Mouse (Mus musculus) spleen, postnatal 4 days (tissue): Measurements from ENCODE around the gene Clnk.

Experiments
- DNase-seq, 2 experiments: peaks; one replicate each; pipeline ENCODE4 v3.0.0; 2022; ENCODE audit warnings: low spot score in 2 of 2

Clnk gene

DNA sequence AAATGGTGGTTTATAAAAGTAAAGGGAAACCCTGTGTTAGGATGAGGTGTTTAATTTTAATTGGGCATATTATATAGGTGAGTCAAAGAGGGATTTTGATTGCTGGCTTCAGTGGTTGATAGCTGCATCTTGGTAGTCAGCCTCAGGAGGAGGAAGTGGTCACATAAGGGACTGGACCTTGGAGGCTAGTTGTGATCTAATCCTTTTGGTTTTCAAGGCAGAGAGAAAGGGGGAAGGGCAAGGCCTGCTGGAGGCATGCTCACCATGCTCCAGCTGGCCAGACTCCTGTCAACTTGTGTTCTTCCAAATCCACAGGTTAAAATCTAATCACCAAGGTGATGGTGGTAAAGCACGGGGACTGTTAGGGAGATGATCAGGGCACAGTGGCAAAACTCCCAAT, 19.0 kb downstream of the Clnk start:
- no peak for DNase-seq

DNA sequence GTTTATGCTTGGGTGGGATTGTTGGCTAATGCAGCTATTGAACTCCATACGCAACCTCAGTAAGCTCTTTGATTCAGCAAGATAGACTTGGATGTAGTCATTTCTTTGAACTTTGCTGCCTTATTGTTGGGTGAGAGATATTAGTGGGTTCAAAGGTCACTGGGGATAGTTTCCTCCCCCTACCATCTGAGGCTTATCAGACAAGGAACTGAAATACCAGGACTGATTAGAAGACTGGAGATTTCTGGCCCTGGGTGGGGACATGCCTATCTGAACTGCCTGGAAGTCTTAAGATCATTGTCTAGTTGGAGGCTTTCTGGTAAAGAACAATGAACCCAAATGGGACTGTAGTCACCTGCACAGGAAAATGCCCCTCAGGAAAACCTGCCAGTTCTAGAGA, 26.4 kb downstream of the Clnk start:
- no peak for DNase-seq

DNA sequence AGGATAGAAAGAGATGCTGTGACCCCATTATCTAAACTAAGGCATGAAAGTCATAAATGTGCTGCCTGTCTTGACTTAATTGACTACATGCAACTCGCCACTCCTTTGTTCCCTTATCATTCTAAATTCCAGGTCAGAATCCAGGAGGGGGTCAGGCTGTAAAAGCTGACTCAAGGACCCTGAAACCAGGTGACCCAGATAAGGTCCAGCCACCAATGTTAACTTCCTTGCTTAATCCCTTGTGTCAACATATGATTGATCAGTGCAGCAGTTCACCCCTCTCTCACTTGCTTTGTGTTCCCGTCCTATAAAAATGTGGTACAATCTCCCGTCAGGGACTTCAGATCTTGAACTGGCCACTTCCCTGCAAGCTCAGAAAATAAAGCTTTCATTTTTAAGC, 31.1 kb downstream of the Clnk start:
- no peak for DNase-seq

DNA sequence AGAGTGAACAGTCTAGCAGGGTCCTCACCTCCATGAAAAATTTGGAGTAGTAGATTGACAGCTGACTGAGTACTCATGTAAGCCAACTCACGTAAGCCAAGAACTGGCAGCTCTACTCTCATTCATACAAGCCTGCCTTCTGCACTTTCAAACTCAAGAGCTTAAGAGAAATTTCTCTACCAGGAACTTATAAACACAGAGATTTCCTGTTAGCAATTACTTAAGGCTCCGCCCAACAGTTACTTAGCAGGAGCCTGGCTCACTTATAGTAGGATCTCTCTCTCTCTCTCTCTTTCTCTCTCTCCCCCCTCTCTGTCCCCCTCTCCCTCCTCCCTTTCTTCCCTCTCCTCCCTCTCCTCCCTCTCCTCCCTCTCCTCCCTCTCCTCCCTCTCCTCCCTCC, 32.3 kb downstream of the Clnk start:
- DNase-seq, result no peak

DNA sequence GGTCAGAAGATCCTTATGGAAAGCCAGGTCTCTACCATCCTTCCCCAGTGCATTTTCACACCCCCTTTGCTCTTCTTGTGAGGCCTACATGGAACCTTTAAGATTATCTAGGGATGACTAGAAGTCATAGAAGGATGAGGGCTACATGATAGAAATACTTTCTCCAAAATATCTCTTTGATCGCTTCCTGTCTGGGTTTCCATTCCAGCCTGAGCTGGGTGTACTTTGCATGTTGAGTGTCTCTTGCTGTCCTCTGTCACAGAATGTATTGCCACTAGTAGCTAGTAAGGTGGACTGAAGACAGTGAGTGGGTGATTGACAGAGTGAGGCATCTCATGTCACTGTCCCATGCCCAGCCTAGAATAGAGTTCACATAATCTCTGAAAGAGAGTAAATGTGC, 36.6 kb downstream of the Clnk start:
- DNase-seq, result no peak

DNA sequence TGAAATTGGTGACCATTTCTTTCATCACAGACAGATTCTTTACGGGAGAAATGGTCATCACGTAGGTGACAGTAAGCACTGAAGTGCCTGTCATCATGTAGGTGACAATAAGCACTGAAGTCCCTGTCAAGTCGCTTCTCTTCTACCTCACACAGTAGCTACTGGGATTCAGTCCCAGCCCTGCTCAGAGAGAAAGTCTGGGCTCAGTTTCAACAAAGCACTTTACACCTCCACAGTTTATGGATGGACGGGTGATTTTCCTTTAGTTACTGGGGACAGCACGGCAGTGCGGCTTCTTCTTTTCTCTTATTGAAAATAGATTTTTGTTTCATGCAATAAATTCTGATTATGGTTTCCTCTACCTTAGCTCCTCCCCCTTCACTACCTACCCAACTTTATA, 49.3 kb downstream of the Clnk start:
- no peak for DNase-seq

DNA sequence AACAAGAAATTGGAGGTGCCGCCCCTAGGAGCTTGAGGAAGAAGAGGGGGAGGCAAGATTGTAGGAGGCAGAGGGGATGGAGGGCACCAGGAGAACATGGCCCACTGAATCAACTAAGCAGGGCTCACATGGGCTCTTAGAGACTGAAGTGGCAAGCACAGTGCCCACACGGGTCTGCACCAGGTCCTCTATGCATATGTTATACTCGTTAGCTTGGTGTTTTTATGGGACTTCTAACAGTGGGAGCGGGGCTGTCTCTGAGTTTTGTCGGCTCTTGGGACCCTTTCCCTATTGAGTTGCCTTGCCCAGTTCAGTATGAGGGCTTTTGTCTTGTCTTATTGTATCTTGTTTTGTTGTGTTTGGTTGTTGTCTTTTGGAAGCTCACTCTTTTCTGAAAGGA, 50.0 kb downstream of the Clnk start:
- DNase-seq, result no peak

DNA sequence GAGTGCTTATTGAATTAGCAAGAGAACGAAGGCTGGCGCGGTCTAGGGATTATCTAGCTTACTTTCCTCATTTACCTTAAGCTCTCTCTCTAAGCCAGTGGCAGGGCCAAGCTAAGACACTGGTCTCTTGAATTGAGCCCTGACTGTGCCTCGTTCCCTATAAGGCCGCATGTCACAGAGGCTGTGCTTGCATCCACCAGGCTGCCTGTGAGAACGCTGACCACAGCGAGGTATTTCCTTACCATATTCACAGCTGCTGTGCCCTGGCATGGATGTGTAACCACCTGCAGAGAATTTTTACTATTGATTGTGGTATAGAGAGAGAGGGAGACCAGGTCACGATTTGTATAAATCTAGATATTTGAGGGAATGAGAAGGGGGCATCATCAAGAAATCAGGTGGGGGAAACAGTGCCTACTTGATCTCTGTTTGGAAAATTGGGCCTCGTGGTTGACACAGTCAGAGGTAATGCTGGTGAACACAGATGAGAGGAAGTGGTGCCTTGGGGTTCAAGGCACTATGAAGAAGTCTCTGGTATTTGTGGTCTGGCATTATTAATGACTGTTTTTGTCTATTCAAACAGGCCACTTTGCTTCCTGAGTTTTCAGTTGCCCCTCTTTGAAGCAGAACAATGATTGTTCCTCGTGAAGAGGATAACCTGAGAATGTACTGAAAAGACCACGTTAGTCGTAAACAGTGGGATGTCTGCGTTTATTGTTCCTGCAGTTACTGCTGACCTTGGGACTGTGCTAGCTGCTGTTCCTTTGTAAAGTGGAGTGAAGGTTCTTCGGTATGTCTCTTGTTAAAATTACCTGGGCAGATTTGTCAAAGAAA, 52.3 kb downstream of the Clnk start:
- no peak for DNase-seq

DNA sequence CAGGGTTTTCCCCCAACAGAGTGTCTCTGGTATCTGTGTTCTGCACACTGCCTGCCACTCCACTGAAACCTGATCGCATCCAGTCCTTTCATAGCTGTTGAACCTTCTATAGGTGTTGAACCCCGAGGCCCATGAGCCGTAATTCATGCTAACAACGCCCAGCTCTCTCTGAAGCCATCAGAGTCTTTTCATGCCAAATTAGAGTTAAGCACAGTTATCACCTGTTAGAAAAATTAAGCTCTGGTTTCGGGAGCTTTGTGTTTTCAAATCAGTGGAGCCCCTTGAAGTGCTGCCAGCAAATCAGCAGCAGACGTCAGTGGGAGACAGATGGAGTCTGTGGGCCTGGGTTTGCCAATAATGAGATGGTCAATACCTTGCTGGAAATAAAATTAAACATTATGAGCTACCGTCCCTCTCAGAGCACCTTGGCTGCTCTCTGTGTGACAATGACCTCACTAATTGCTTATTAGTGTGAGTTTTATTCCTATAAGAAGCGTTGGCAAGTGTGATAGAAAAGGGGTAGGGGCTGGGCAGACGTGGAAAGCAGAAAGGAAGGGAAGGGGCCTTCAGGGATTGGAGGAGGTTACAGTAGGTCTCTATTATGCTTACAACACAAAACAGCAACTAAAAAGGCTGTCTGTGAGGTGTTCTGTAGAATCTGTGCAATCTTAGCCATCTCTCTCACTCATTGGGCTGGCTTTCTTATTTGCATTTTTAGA, 63.1 kb downstream of the Clnk start:
- DNase-seq, result no peak

DNA sequence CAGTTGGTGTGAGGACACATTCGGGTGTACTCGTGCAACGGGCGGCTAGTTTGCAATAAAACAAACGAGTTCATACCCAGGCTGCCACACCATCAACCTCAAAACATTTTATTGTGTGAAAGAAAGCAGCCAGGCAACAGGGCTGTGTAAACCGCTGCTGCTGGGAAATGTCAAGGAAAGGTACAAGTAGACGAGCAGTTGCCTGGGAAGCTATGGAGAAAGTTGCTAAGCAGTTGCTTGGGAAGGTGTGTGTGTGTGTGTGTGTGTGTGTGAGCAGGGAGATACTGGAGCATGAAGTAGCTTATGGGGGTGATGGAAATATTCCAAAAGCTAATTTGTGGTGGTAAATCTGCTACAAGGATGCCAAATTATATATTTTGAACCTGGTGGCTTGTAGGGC, 63.7 kb downstream of the Clnk start:
- no peak for DNase-seq

DNA sequence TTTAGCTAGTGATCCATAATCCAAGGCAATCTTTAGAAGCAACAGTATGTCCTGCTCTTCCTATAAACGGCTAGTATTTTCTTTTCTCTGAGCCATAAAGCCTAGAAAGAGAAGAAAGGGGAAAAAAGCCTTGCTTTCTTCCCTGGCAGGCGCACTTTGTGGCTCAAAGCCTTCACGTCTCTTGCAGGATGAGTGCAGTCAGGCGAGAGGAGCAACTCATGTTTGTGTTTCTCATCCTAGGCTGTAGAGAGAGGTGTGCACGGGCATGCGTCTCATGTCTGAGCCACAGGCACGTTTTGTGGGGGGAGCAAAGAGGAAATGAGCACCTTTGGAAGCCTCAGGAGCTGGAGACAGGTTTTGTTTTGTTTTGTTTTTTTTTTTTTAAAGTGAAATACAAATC, 64.2 kb downstream of the Clnk start:
- no peak for DNase-seq

DNA sequence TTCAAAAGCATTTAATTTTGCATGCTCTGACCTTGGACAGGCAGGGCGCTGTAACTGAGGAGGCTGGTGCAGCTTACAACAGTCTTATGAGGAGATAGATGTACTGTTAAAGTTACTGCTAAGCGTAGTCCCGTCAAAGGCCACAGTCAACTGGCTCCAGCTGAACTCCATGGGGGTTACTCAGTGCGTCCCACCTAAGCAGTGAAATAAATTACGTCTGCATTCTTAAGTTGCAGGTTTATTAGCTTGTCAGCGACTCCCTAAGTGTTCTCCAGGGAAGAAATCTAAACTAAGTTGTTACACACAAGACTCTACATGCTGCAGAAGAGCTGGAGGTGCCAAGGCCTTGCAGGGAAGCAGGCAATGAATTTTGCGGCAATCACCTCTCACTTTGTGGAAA, 77.7 kb downstream of the Clnk start:
- no peak for DNase-seq

DNA sequence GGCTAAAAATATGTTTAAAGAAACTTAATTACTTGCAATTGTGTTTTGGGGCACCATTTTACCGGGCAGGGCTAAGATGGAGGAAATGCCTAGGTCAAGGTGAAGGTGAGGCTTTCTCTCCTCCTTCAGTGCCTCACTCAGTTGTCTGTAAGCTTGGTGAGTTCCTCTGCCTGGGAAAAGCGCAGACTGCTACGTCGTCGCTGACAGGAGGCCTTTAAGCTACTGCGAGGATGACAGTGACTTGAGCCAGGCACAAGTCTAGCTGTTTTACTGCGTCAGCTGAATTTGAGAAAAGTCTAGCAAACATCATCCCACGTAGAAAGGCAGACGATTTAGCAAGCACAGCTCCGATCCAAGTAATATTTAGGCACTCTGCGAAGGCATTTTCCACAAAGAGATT, 81.5 kb downstream of the Clnk start:
- DNase-seq, result no peak

DNA sequence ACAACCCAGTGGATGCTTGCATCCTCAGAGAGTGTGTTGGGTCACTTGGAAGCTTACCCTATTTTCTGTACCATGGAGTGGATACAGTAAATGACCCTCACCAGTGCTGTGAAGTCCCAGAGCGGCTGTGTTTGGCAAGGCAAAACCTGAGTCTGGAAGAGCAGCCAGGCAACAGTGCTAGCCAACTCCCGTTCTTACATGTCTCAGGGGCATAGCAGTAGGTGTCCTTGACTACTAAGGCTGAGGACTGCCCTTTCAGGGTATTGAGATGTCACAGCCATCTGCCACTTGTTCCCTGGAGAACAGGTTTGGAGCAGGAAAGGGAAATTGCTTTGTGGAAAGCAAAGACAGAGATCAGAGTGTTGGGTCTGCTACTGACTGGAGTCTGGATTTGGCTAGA, 85.5 kb downstream of the Clnk start:
- DNase-seq, result no peak

DNA sequence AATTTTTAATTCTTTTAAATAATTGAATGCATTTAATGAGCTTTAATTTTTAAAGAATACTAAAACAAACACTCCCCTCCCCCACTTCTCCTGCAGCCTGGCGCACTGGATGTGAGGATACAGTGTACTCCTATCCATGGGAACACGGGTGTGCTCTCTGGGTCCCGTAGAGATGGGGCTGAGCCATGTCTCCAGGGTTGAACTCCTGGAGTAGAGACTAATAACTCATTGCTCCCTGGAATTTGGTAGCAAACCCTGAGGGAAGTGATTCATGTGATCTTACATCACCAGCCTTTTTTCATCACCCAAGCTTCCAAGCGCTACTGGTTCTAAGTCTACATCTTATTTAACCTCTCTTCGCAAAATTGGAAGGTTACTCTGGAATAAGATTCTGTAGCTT, 87.8 kb downstream of the Clnk start:
- DNase-seq, result no peak

DNA sequence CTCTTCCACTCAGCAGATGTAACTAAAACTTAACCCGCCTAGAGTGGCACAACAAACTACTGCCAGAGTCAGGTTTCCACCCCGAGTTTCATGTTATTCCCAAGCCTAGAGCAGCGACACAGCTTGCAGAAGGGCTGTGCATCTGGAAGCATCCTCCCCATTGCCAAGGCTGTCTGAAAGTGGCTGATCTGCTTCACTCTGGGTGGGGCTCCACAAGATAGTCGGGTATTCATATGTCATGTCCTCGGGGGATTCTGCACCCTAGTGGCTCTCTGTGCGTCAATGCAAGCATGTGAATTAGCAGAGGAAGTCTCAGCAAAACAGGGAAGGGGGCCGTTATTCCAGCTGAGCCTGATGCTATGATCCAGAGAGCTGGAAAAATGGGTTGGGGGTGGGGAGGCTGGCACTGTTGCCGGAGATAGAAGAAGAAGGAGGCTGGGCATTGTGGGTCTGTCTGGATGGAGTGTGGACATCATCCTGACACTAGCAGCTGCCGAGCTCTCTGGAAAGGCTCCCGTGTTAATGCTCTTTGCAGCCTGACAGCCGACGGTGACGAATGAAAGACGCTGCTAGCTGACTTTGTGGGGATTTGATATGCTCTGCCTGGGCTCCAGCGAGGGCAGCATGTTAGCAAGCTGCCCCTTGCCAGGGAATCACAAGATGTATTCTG, 88.6 kb downstream of the Clnk start:
- no peak for DNase-seq

DNA sequence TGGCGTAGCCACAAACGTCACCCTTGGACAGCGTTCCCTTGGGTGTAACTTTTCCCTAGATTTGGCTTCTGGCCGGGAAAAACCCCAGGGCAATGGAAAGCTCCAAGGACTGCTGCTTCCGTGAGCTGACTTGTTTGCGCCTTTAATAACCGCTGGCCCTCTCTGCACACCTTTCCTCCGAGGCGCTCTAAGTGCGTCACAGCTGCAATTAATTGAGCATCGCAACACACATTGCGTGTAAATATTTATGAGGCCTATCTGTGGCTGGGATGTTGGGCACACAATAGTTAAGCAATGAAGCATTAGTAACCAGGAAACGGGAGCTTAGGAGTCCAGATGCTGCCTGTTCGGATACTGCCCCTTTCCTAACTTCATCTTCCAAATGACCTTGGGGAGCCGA, 90.5 kb downstream of the Clnk start:
- DNase-seq, result no peak

DNA sequence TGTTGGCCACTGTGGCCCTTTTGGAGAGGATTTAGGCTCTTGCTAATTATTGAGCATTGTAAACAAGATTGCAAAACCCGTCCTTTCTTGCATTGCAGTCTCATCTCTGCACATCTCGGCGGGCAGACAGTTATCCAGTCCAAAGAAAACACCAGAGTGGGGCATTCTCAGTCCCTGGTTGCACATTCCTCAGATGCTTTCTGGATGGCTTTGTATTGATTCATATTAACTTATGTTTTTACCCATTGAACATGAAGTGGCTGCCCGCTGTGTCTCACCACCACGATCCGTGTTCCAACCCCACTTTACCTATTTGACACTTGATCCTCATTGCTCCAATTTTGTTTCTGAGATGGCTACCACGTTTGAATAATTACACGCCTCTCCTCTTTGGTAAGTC, 90.9 kb downstream of the Clnk start:
- DNase-seq, result no peak

DNA sequence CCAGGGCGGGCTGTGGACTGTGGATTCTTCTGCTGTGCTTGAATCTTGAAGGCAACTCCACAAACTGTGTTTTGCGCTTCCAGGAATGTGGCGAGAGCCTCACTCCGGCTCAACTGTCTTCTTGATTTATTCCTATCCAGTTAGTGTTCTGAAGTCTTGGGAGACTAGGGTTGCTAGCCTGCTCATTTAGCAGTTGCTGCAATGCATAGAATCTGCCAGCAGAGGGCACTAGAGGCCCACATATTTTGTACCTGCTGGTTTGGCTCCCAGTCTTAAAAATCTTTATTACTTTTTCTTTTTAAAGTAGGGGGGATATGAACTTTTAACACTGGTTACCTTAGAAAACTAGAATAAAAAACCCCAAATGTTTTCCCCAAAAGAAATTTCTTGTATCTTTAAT, 94.8 kb downstream of the Clnk start:
- DNase-seq, result peak; percentile 46 to 74

DNA sequence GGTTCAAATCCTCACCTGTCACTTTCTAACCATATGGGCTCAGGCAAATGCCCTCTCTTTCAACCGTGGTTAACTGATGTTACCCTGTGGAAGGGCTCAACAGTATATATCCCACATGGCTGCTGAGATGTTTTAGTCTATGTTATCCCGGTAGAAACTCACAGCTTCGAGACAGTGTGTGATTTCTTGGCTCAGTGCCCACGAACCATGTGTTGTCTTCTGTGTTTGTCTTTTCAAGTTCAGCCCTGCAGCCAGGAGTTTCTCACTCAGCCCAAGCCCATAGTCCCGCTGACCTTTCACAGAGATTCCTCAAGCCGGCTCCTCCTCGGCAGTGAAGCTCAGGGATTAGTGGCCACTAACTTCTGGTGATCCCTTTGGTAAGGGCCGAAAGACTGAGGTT, 96.0 kb downstream of the Clnk start:
- no peak for DNase-seq

DNA sequence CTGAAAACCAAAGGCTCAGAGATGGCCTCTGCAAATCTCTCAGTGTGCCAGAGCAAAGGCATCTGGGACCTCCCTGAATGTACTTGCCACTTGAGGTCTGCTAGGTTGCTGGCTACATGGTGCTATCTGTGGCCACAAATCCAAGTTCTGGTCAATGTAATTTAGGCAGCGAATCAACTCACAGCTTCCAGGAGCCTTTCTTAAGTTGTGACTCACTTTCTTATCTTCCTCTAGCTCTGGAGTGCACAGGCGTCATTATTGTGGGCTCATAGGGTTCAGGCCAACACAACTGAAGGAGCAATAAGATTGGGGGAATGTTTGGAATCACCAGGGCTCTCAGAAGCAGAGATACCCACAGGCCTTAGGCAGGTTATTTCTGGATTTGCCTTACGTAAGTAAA, 96.6 kb downstream of the Clnk start:
- DNase-seq, result no peak

DNA sequence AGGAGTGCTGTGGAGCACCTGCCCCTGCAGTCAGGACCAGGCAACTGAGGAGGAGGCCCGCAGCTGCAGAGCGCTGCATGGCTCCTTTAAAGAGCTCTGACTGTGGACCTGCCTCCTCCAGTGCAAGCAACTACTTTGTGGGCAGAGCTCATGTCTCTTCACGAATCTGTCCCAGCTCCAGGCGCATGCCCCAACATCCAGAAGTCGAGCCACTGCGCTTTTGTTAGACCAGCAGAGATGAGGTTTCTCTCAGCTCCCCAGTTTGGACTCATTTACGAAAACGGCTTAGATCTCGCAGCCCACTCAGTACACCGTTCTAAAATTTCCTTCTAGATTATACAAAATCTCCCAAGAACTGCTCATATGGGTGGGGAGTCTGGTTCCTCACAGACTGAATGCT, 101.1 kb downstream of the Clnk start:
- no peak for DNase-seq

DNA sequence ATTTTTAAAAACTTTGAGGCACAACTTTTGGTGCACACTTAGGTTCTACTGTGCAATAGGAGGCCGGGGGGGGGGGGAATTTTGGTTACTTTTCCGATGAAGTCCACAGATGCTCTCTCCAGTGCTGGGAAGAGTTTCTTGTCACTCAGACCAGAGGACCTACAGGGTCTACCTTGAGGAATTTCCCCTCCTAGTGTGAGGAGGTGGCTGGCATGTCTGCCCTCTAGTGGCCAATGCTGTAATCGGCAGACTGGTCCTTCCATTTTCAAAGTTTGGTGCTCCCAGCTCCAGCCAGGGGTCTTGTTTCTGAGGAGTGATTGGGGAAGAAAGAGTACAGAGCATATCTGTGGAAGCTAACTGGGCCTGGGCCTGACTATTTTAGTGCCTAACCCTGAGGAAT, 121.7 kb downstream of the Clnk start:
- DNase-seq, result peak in 1 of 2 experiments; percentile 60
